Mouse (Mus musculus): ENCODE results near the gene Jhy. TPM values are rescaled to one million over a fixed set of nuclear protein-coding genes. Genes with fewer than 3 reads are reported as not detected.

Gene Jhy
- total and polyA plus RNA-seq, 3 experiments: 0.10 TPM; not detected in 2

GRCm38 (mm10) chr9:40947131-40947530 is 16.8 kb downstream of the Jhy start:
- intact Hi-C loops (cut with DNase I): no loop called here
- H3K27me3 ChIP-seq (ENCODE audit: control insufficient read depth, insufficient read depth, low read length): no peaks in the 10 kb centered on the region; the same call in 1 of the 2 replicates
- no peak overlapping the region for H3K4me3 ChIP-seq
- no peak for TF ChIP-seq EP300 (IDR thresholded peaks at IDR 0.05; ENCODE audit: insufficient read depth, low read depth, low read length)
- TF ChIP-seq CTCF (IDR thresholded peaks at IDR 0.05): no peak
- no peak for TF ChIP-seq POLR2A (IDR thresholded peaks at IDR 0.05; ENCODE audit: insufficient read depth, low read depth, low read length)
- 0 out of 2 replicates have a peak overlapping the region, but pooled peaks have one; percentile 26 for H3K27ac ChIP-seq
- peak in 1 of 2 experiments; percentile 42 for DNase-seq
- WGBS: 45% methylated on average over 4 of the region's 4 CpGs
- H3K4me1 ChIP-seq (ENCODE audit: control insufficient read depth, insufficient read depth, low read length): no peaks in the 10 kb centered on the region
- no peaks in the 10 kb centered on the region for H3K36me3 ChIP-seq (ENCODE audit: control insufficient read depth, insufficient read depth, low read length)
- H3K79me2 ChIP-seq (replicated peaks; ENCODE audit: control insufficient read depth, insufficient read depth, low read length): no peaks in the 10 kb centered on the region
- H3K9ac ChIP-seq (ENCODE audit: low read depth, low read length): no peak overlapping the region

- H3K27ac ChIP-seq: no peak overlapping the region
- WGBS: 61% methylated on average over 7 of the region's 7 CpGs
- H3K27me3 ChIP-seq (ENCODE audit: control insufficient read depth, insufficient read depth, low read length): no peaks in the 10 kb centered on the region
- no peak overlapping the region for H3K4me3 ChIP-seq
- H3K4me1 ChIP-seq (ENCODE audit: control insufficient read depth, insufficient read depth, low read length): no peaks in the 10 kb centered on the region
- H3K9ac ChIP-seq (ENCODE audit: low read depth, low read length): no peak overlapping the region
- DNase-seq: no peak
- H3K36me3 ChIP-seq (ENCODE audit: control insufficient read depth, insufficient read depth, low read length): no peaks in the 10 kb centered on the region
- peak; percentile 50 for TF ChIP-seq CTCF (IDR thresholded peaks at IDR 0.05)
- no peak for TF ChIP-seq EP300 (IDR thresholded peaks at IDR 0.05; ENCODE audit: insufficient read depth, low read depth, low read length)
- no peaks in the 10 kb centered on the region for H3K79me2 ChIP-seq (replicated peaks; ENCODE audit: control insufficient read depth, insufficient read depth, low read length)
- intact Hi-C loops (cut with DNase I): loop anchor here (10.0 kb wide), 1 partner anchor 103 kb away; no protein-coding TSS in a partner anchor
These were observed 26.5 kb downstream of the Jhy start for GRCm38 (mm10) chr9:40937425-40937824.

GRCm38 (mm10) chr9:40933323-40933722 is 30.6 kb downstream of the Jhy start:
- no peak overlapping the region for H3K9ac ChIP-seq (ENCODE audit: low read depth, low read length)
- no peak for DNase-seq
- intact Hi-C loops (cut with DNase I): loop anchor here (10.0 kb wide), 1 partner anchor 99 kb away; no protein-coding TSS in a partner anchor
- H3K27ac ChIP-seq: no peak overlapping the region
- no peaks in the 10 kb centered on the region for H3K36me3 ChIP-seq (ENCODE audit: control insufficient read depth, insufficient read depth, low read length)
- H3K4me3 ChIP-seq: no peak overlapping the region
- H3K27me3 ChIP-seq (ENCODE audit: control insufficient read depth, insufficient read depth, low read length): no peaks in the 10 kb centered on the region
- TF ChIP-seq CTCF (IDR thresholded peaks at IDR 0.05) (no peak), EP300 (IDR thresholded peaks at IDR 0.05; ENCODE audit: insufficient read depth, low read depth, low read length) (no peak), POLR2A (IDR thresholded peaks at IDR 0.05; ENCODE audit: insufficient read depth, low read depth, low read length) (no peak)
- 38% methylated on average over 3 of the region's 3 CpGs for WGBS
- no peaks in the 10 kb centered on the region for H3K4me1 ChIP-seq (ENCODE audit: control insufficient read depth, insufficient read depth, low read length)
- no peaks in the 10 kb centered on the region for H3K79me2 ChIP-seq (replicated peaks; ENCODE audit: control insufficient read depth, insufficient read depth, low read length)

GRCm38 (mm10) chr9:40927351-40927980 is 36.5 kb downstream of the Jhy start:
- WGBS: 88% methylated on average over 17 of the region's 17 CpGs
- no peak for TF ChIP-seq POLR2A (IDR thresholded peaks at IDR 0.05; ENCODE audit: insufficient read depth, low read depth, low read length)
- TF ChIP-seq EP300 (IDR thresholded peaks at IDR 0.05; ENCODE audit: insufficient read depth, low read depth, low read length): no peak
- TF ChIP-seq CTCF (IDR thresholded peaks at IDR 0.05): no peak
- Histone ChIP-seq H3K4me3 (no peak overlapping the region), H3K4me1 (ENCODE audit: control insufficient read depth, insufficient read depth, low read length) (no peaks in the 10 kb centered on the region), H3K27me3 (ENCODE audit: control insufficient read depth, insufficient read depth, low read length) (no peaks in the 10 kb centered on the region), H3K27ac (no peak overlapping the region), H3K9ac (ENCODE audit: low read depth, low read length) (no peak overlapping the region), H3K36me3 (ENCODE audit: control insufficient read depth, insufficient read depth, low read length) (no peaks in the 10 kb centered on the region), H3K79me2 (replicated peaks; ENCODE audit: control insufficient read depth, insufficient read depth, low read length) (no peaks in the 10 kb centered on the region)
- intact Hi-C loops (cut with DNase I): no loop called here
- DNase-seq: no peak

- 58% methylated on average over 12 of the region's 12 CpGs for WGBS
- Histone ChIP-seq H3K27ac (no peak overlapping the region), H3K27me3 (ENCODE audit: control insufficient read depth, insufficient read depth, low read length) (no peaks in the 10 kb centered on the region), H3K4me3 (no peak overlapping the region), H3K79me2 (replicated peaks; ENCODE audit: control insufficient read depth, insufficient read depth, low read length) (no peaks in the 10 kb centered on the region), H3K9ac (ENCODE audit: low read depth, low read length) (no peak overlapping the region), H3K4me1 (ENCODE audit: control insufficient read depth, insufficient read depth, low read length) (no peaks in the 10 kb centered on the region), H3K36me3 (ENCODE audit: control insufficient read depth, insufficient read depth, low read length) (no peaks in the 10 kb centered on the region)
- DNase-seq: no peak
- TF ChIP-seq POLR2A (IDR thresholded peaks at IDR 0.05; ENCODE audit: insufficient read depth, low read depth, low read length) (no peak), EP300 (IDR thresholded peaks at IDR 0.05; ENCODE audit: insufficient read depth, low read depth, low read length) (no peak), CTCF (IDR thresholded peaks at IDR 0.05) (no peak)
- intact Hi-C loops (cut with DNase I): no loop called here
These were observed 45.9 kb downstream of the Jhy start for GRCm38 (mm10) chr9:40917871-40918613.

- Histone ChIP-seq H3K4me1 (ENCODE audit: control insufficient read depth, insufficient read depth, low read length) (no peaks in the 10 kb centered on the region), H3K27me3 (ENCODE audit: control insufficient read depth, insufficient read depth, low read length) (no peaks in the 10 kb centered on the region), H3K79me2 (replicated peaks; ENCODE audit: control insufficient read depth, insufficient read depth, low read length) (no peaks in the 10 kb centered on the region), H3K4me3 (no peak overlapping the region), H3K9ac (ENCODE audit: low read depth, low read length) (no peak overlapping the region), H3K36me3 (ENCODE audit: control insufficient read depth, insufficient read depth, low read length) (no peaks in the 10 kb centered on the region), H3K27ac (no peak overlapping the region)
- TF ChIP-seq CTCF (IDR thresholded peaks at IDR 0.05): no peak
- no peak for DNase-seq
- intact Hi-C loops (cut with DNase I): no loop called here
- 73% methylated on average over 7 of the region's 7 CpGs for WGBS
These were observed 55.0 kb downstream of the Jhy start for GRCm38 (mm10) chr9:40908915-40909314.
